Mouse (Mus musculus): ENCODE results near the gene 3100002H09Rik. TPM values are rescaled to one million over a fixed set of nuclear protein-coding genes. Genes with fewer than 3 reads are reported as not detected.

Gene 3100002H09Rik
- not detected in 2 replicates for polyA plus RNA-seq (2015; fragmentation: Nextera tagmentation; extraction: Ambion mirVana)

GRCm38 (mm10) chr4:124610703-124611102 is at the start of gene 3100002H09Rik:
Gene 3100002H09Rik (minus strand): TSS chr4:124610803.
- ATAC-seq (ENCODE audit: insufficient number of reproducible peaks, insufficient read depth, low FRiP score, low TSS enrichment, low read depth), result no peak

GRCm38 (mm10) chr4:124659251-124660217 is 48.9 kb upstream of the 3100002H09Rik start:
- H3K27ac ChIP-seq, result no peak overlapping the region
- H3K9ac ChIP-seq, result peak overlapping the region; percentile 54; the same call in 1 of the 2 replicates
- no peak for ATAC-seq (ENCODE audit: insufficient number of reproducible peaks, insufficient read depth, low FRiP score, low TSS enrichment, low read depth)
- H3K4me1 ChIP-seq, result peaks cover 38% of the 10 kb centered on the region
- no peaks in the 10 kb centered on the region for H3K9me3 ChIP-seq
- 1% methylated on average over 68 of the region's 68 CpGs for WGBS
- peak overlapping the region; percentile 95 for H3K4me2 ChIP-seq
- no peaks in the 10 kb centered on the region for H3K36me3 ChIP-seq
- peak overlapping the region; percentile 61 for H3K4me3 ChIP-seq
- H3K27me3 ChIP-seq, result peaks cover 98% of the 10 kb centered on the region

More at GRCm38 (mm10) chr4:124610703-124611102, at the start of gene 3100002H09Rik:
- Histone ChIP-seq H3K9ac (no peak within 1 kb of the TSS), H3K4me3 (no peak within 1 kb of the TSS), H3K4me2 (no peak within 1 kb of the TSS), H3K4me1 (peaks cover 5% of the 10 kb centered on the region; the same call in 1 of the 2 replicates), H3K27me3 (peaks cover 6% of the 10 kb centered on the region; the same call in 1 of the 2 replicates), H3K27ac (no peak within 1 kb of the TSS), H3K36me3 (no peaks in the 10 kb centered on the region), H3K9me3 (no peaks in the 10 kb centered on the region)
- 76% methylated on average over 2 of the region's 2 CpGs for WGBS

- H3K36me3 ChIP-seq, result no peaks in the 10 kb centered on the region
- H3K4me2 ChIP-seq, result peak overlapping the region; percentile 95
- no peak for ATAC-seq (ENCODE audit: insufficient number of reproducible peaks, insufficient read depth, low FRiP score, low TSS enrichment, low read depth)
- peaks cover 33% of the 10 kb centered on the region for H3K4me1 ChIP-seq
- H3K27ac ChIP-seq, result no peak overlapping the region
- under 1% methylated on average over 39 of the region's 39 CpGs for WGBS
- H3K4me3 ChIP-seq, result peak overlapping the region; percentile 61
- peaks cover 98% of the 10 kb centered on the region for H3K27me3 ChIP-seq
- H3K9ac ChIP-seq, result peak overlapping the region; percentile 40; the same call in 1 of the 2 replicates
- no peaks in the 10 kb centered on the region for H3K9me3 ChIP-seq
Observed at GRCm38 (mm10) chr4:124658412-124658851, 47.8 kb upstream of the 3100002H09Rik start.

- Histone ChIP-seq H3K4me2 (peak overlapping the region; percentile 95), H3K9me3 (no peaks in the 10 kb centered on the region), H3K27me3 (peaks cover 98% of the 10 kb centered on the region), H3K27ac (no peak overlapping the region), H3K9ac (peak overlapping the region; percentile 52), H3K4me3 (peak overlapping the region; percentile 61), H3K4me1 (peaks cover 37% of the 10 kb centered on the region), H3K36me3 (no peaks in the 10 kb centered on the region)
- WGBS, result under 1% methylated on average over 36 of the region's 61 CpGs
- ATAC-seq (ENCODE audit: insufficient number of reproducible peaks, insufficient read depth, low FRiP score, low TSS enrichment, low read depth), result peak; percentile 11; the same call in 1 of the 2 replicates
Observed at GRCm38 (mm10) chr4:124657781-124658180, 47.2 kb upstream of the 3100002H09Rik start.

- peak; percentile 93 for ATAC-seq (ENCODE audit: insufficient number of reproducible peaks, insufficient read depth, low FRiP score, low TSS enrichment, low read depth)
- Histone ChIP-seq H3K4me2 (peak overlapping the region; percentile 95), H3K9me3 (no peaks in the 10 kb centered on the region), H3K27ac (no peak overlapping the region), H3K9ac (peak overlapping the region; percentile 66), H3K4me3 (peak overlapping the region; percentile 61), H3K27me3 (peaks cover 97% of the 10 kb centered on the region), H3K36me3 (no peaks in the 10 kb centered on the region), H3K4me1 (peaks cover 43% of the 10 kb centered on the region)
- 1% methylated on average over 73 of the region's 92 CpGs for whole genome bisulfite sequencing
Observed at GRCm38 (mm10) chr4:124656854-124657650, 46.4 kb upstream of the 3100002H09Rik start.

- H3K27ac ChIP-seq, result no peak within 1 kb of the TSS
- no peak for ATAC-seq (ENCODE audit: insufficient number of reproducible peaks, insufficient read depth, low FRiP score, low TSS enrichment, low read depth)
- 2% methylated on average over 15 of the region's 15 CpGs for WGBS
Observed at GRCm38 (mm10) chr4:124656518-124656853, 45.9 kb upstream of the 3100002H09Rik start, which contains the start of gene Pou3f1. Gene Pou3f1 (plus strand): TSS chr4:124656807.

GRCm38 (mm10) chr4:124652886-124653285 is 42.3 kb upstream of the 3100002H09Rik start:
- Histone ChIP-seq H3K9ac (no peak overlapping the region), H3K27ac (no peak overlapping the region), H3K36me3 (no peaks in the 10 kb centered on the region), H3K4me2 (no peak overlapping the region), H3K4me3 (no peak overlapping the region), H3K4me1 (peaks cover 27% of the 10 kb centered on the region), H3K9me3 (no peaks in the 10 kb centered on the region), H3K27me3 (peaks cover 66% of the 10 kb centered on the region)
- WGBS, result 5% methylated on average over 9 of the region's 9 CpGs
- ATAC-seq (ENCODE audit: insufficient number of reproducible peaks, insufficient read depth, low FRiP score, low TSS enrichment, low read depth), result no peak

More at GRCm38 (mm10) chr4:124656518-124656853, 45.9 kb upstream of the 3100002H09Rik start, which contains the start of gene Pou3f1:
- H3K9me3 ChIP-seq, result no peaks in the 10 kb centered on the region
- H3K4me2 ChIP-seq, result peak within 1 kb of the TSS; percentile 95
- peak within 1 kb of the TSS; percentile 61 for H3K4me3 ChIP-seq
- peaks cover 43% of the 10 kb centered on the region for H3K4me1 ChIP-seq
- H3K27me3 ChIP-seq, result peaks cover 92% of the 10 kb centered on the region
- peak within 1 kb of the TSS; percentile 66 for H3K9ac ChIP-seq
- H3K36me3 ChIP-seq, result no peaks in the 10 kb centered on the region

GRCm38 (mm10) chr4:124647909-124648308 is 37.3 kb upstream of the 3100002H09Rik start:
- Histone ChIP-seq H3K36me3 (no peaks in the 10 kb centered on the region), H3K4me3 (no peak overlapping the region), H3K4me2 (no peak overlapping the region), H3K9ac (no peak overlapping the region), H3K4me1 (peaks cover 26% of the 10 kb centered on the region), H3K27ac (no peak overlapping the region), H3K27me3 (peaks cover 17% of the 10 kb centered on the region), H3K9me3 (no peaks in the 10 kb centered on the region)
- no peak for ATAC-seq (ENCODE audit: insufficient number of reproducible peaks, insufficient read depth, low FRiP score, low TSS enrichment, low read depth)
- WGBS, result 35% methylated on average over 5 of the region's 5 CpGs

GRCm38 (mm10) chr4:124646591-124646990 is 36.0 kb upstream of the 3100002H09Rik start:
- WGBS, result 11% methylated on average over 8 of the region's 8 CpGs
- no peak overlapping the region for H3K4me3 ChIP-seq

GRCm38 (mm10) chr4:124644974-124645433 is 34.4 kb upstream of the 3100002H09Rik start:
- Histone ChIP-seq H3K4me1 (peaks cover 19% of the 10 kb centered on the region), H3K27ac (no peak overlapping the region), H3K36me3 (no peaks in the 10 kb centered on the region), H3K27me3 (peaks cover 17% of the 10 kb centered on the region), H3K9ac (no peak overlapping the region), H3K4me2 (no peak overlapping the region), H3K9me3 (no peaks in the 10 kb centered on the region), H3K4me3 (no peak overlapping the region)
- no peak for ATAC-seq (ENCODE audit: insufficient number of reproducible peaks, insufficient read depth, low FRiP score, low TSS enrichment, low read depth)
- 16% methylated on average over 3 of the region's 3 CpGs for WGBS

More at GRCm38 (mm10) chr4:124646591-124646990, 36.0 kb upstream of the 3100002H09Rik start:
- H3K36me3 ChIP-seq, result no peaks in the 10 kb centered on the region
- ATAC-seq (ENCODE audit: insufficient number of reproducible peaks, insufficient read depth, low FRiP score, low TSS enrichment, low read depth), result no peak
- H3K27ac ChIP-seq, result no peak overlapping the region
- H3K9ac ChIP-seq, result 0 out of 2 replicates have a peak overlapping the region, but pooled peaks have one; percentile 11
- H3K27me3 ChIP-seq, result peaks cover 9% of the 10 kb centered on the region
- no peaks in the 10 kb centered on the region for H3K9me3 ChIP-seq
- peak overlapping the region; percentile 31 for H3K4me2 ChIP-seq
- H3K4me1 ChIP-seq, result peaks cover 19% of the 10 kb centered on the region

GRCm38 (mm10) chr4:124643859-124644258 is 33.3 kb upstream of the 3100002H09Rik start:
- Histone ChIP-seq H3K9ac (no peak overlapping the region), H3K27me3 (peaks cover 28% of the 10 kb centered on the region), H3K9me3 (no peaks in the 10 kb centered on the region), H3K27ac (no peak overlapping the region), H3K36me3 (no peaks in the 10 kb centered on the region), H3K4me2 (no peak overlapping the region), H3K4me3 (no peak overlapping the region), H3K4me1 (peaks cover 24% of the 10 kb centered on the region)
- WGBS, result 91% methylated on average over 9 of the region's 9 CpGs
- no peak for ATAC-seq (ENCODE audit: insufficient number of reproducible peaks, insufficient read depth, low FRiP score, low TSS enrichment, low read depth)

Measured in embryonic facial prominence, embryonic 13.5 days (tissue).